Mouse (Mus musculus) layer of hippocampus, adult 8-10 months (tissue): ENCODE results near the gene Taf10. TPM values are rescaled to one million over a fixed set of nuclear protein-coding genes. Genes with fewer than 3 reads are reported as not detected.

ENCODE experiments used
- DNase-seq, 2 experiments: peaks; one replicate each; pipeline ENCODE4 v3.0.0; 2022; ENCODE audit warnings: low spot score in 2 of 2
- total RNA-seq, 4 experiments: library from RNA; stranded (reverse); gene quantifications; 2 replicates each; pipeline ENCODE4 v1.2.4; 2022

Gene Taf10
- 100 to 1,000 TPM; 102 to 123 (median 111) TPM for total RNA-seq

- peak; percentile 78 to 79 for DNase-seq
Measured at GRCm38 (mm10) chr7:105743926-105744590, at the start of gene Taf10. TSS of gene Taf10 (minus strand) at chr7:105744361.

- DNase-seq, result no peak
Measured at GRCm38 (mm10) chr7:105793701-105794100, 49.5 kb upstream of the Taf10 start.

- DNase-seq, result no peak
Measured at GRCm38 (mm10) chr7:105791147-105791546, 47.0 kb upstream of the Taf10 start.

GRCm38 (mm10) chr7:105787285-105788140 lies 43.4 kb upstream of the Taf10 start, which contains the start of gene Dchs1:
TSS of gene Dchs1 (minus strand) at chr7:105787654.
- DNase-seq, result no peak

- DNase-seq, result no peak
Measured at GRCm38 (mm10) chr7:105786506-105787284, 42.5 kb upstream of the Taf10 start.

GRCm38 (mm10) chr7:105784556-105784955 lies 40.4 kb upstream of the Taf10 start:
- DNase-seq, result no peak

GRCm38 (mm10) chr7:105783861-105784260 lies 39.7 kb upstream of the Taf10 start:
- DNase-seq, result no peak

- no peak for DNase-seq
Measured at GRCm38 (mm10) chr7:105778553-105779265, 34.5 kb upstream of the Taf10 start.

GRCm38 (mm10) chr7:105777797-105778552 lies 33.8 kb upstream of the Taf10 start:
- DNase-seq, result no peak

- DNase-seq, result no peak
Measured at GRCm38 (mm10) chr7:105777316-105777715, 33.2 kb upstream of the Taf10 start.

GRCm38 (mm10) chr7:105776026-105776425 lies 31.9 kb upstream of the Taf10 start:
- DNase-seq, result no peak

- no peak for DNase-seq
Measured at GRCm38 (mm10) chr7:105774661-105775060, 30.5 kb upstream of the Taf10 start.

- DNase-seq, result no peak
Measured at GRCm38 (mm10) chr7:105773041-105773440, 28.9 kb upstream of the Taf10 start.

GRCm38 (mm10) chr7:105772331-105772730 lies 28.2 kb upstream of the Taf10 start:
- no peak for DNase-seq

GRCm38 (mm10) chr7:105769959-105770358 lies 25.8 kb upstream of the Taf10 start:
- no peak for DNase-seq

- no peak for DNase-seq
Measured at GRCm38 (mm10) chr7:105767729-105768165, 23.6 kb upstream of the Taf10 start.

GRCm38 (mm10) chr7:105764331-105764730 lies 20.2 kb upstream of the Taf10 start:
- DNase-seq, result no peak

GRCm38 (mm10) chr7:105762517-105763270 lies 18.5 kb upstream of the Taf10 start:
- no peak for DNase-seq

GRCm38 (mm10) chr7:105761813-105762484 lies 17.8 kb upstream of the Taf10 start:
- no peak for DNase-seq
